Mouse (Mus musculus): ENCODE measurements around the gene Lrrc1. TPM values are rescaled to one million over a fixed set of nuclear protein-coding genes. Genes with fewer than 3 reads are reported as not detected.

Gene Lrrc1
- polyA plus RNA-seq, 1 experiment from 2014 or later = 5.2 TPM

GRCm38 (mm10) chr9:77383951-77384350 is 160.7 kb downstream of the Lrrc1 start:
- no peaks in the 10 kb centered on the region for H3K9me3 ChIP-seq
- H3K27ac ChIP-seq = no peak overlapping the region
- no peak overlapping the region for H3K9ac ChIP-seq
- no peaks in the 10 kb centered on the region for H3K27me3 ChIP-seq (replicated peaks)
- WGBS = 80% methylated on average over 4 of the region's 4 CpGs
- H3K4me1 ChIP-seq = no peaks in the 10 kb centered on the region
- H3K36me3 ChIP-seq (replicated peaks) = no peaks in the 10 kb centered on the region
- no peak overlapping the region for H3K4me3 ChIP-seq
- ATAC-seq (replicated peaks) = no peak
- H3K4me2 ChIP-seq = no peak overlapping the region

- ATAC-seq (replicated peaks) = no peak
- H3K27ac ChIP-seq = no peak overlapping the region
- H3K4me3 ChIP-seq = no peak overlapping the region
- H3K27me3 ChIP-seq (replicated peaks) = no peaks in the 10 kb centered on the region
- no peak overlapping the region for H3K9ac ChIP-seq
- 58% methylated on average over 3 of the region's 3 CpGs for WGBS
- no peaks in the 10 kb centered on the region for H3K9me3 ChIP-seq
- H3K4me1 ChIP-seq = 0 out of 2 replicates have a peak, but pooled peaks cover 4% of the 10 kb centered on the region
- no peaks in the 10 kb centered on the region for H3K36me3 ChIP-seq (replicated peaks)
- H3K4me2 ChIP-seq = no peak overlapping the region
These were observed 162.2 kb downstream of the Lrrc1 start for GRCm38 (mm10) chr9:77382514-77382913.

- Histone ChIP-seq H3K9ac (no peak overlapping the region), H3K9me3 (no peaks in the 10 kb centered on the region), H3K4me2 (no peak overlapping the region), H3K36me3 (replicated peaks) (no peaks in the 10 kb centered on the region), H3K4me1 (0 out of 2 replicates have a peak, but pooled peaks cover 4% of the 10 kb centered on the region), H3K27me3 (replicated peaks) (no peaks in the 10 kb centered on the region), H3K4me3 (no peak overlapping the region), H3K27ac (no peak overlapping the region)
- ATAC-seq (replicated peaks) = no peak
- WGBS = 15% methylated on average over 5 of the region's 5 CpGs
These were observed 163.1 kb downstream of the Lrrc1 start for GRCm38 (mm10) chr9:77381565-77381964.

Small RNA genes lying within 50 kb of the gene (microRNA-seq; reads per million reads assigned to microRNA genes)
- gene Gm25250 = not detected

Other genes with a start within 250 kb of the Lrrc1 start
- gene Mlip, start 191.9 kb downstream of the Lrrc1 start, polyA plus RNA-seq (2015; fragmentation: Nextera tagmentation; extraction: Ambion mirVana) = 0.56 and 1.4 TPM in 2 replicates
- gene Klhl31, start 91.6 kb upstream of the Lrrc1 start, polyA plus RNA-seq (2015; fragmentation: Nextera tagmentation; extraction: Ambion mirVana) = 0.08 and 0.10 TPM in 2 replicates
- 16.7 and 16.8 TPM in 2 replicates for gene Gclc, start 209.7 kb upstream of the Lrrc1 start, polyA plus RNA-seq (2015; fragmentation: Nextera tagmentation; extraction: Ambion mirVana)

Measured in midbrain, embryonic 15.5 days (tissue).